19 mouse cellular contexts compared by ENCODE assay signal in genomic region chr16:91463400-91463799, GRCm38 (mm10). TPM values are rescaled to one million over a fixed set of nuclear protein-coding genes. Genes with fewer than 3 reads are reported as not detected.
DNase-seq lines count a peak whose midpoint lies in the region; ATAC-seq and TF ChIP-seq lines count a peak whose summit lies in the region.
"Had no signal": no experiment of that assay in that cellular context is flagged by ENCODE, and none has a peak within 500 bp of the region (broad histone marks: within the 10 kb centered on the region; RNA-seq: fewer than 3 reads in every experiment).

No protein-coding gene starts in this region.

- no peak overlapping the region for H3K4me3 ChIP-seq in heart, postnatal 0 days (ENCODE audit: low read depth, low read length)
- H3K4me3 ChIP-seq in liver, embryonic 13.5 days (replicated peaks) = peak overlapping the region; percentile 80

- TF ChIP-seq EP300 in heart, postnatal 0 days (IDR thresholded peaks at IDR 0.05; ENCODE audit: low read depth) = no peak

- 58% methylated on average over 2 of the region's 2 CpGs for WGBS in heart, postnatal 0 days
- WGBS in liver, embryonic 13.5 days (ENCODE audit: insufficient replicate concordance) = 51% methylated on average over 2 of the region's 2 CpGs

- H3K36me3 ChIP-seq in heart, postnatal 0 days (replicated peaks; ENCODE audit: control insufficient read depth, insufficient read depth, low read length) = no peaks in the 10 kb centered on the region
- peaks cover 10% of the 10 kb centered on the region for H3K36me3 ChIP-seq in liver, embryonic 13.5 days
- H3K36me3 ChIP-seq: forebrain, embryonic 12.5 days; hindbrain, embryonic 13.5 days; lung, embryonic 15.5 days had no signal

- H3K9me3 ChIP-seq in heart, postnatal 0 days (replicated peaks; ENCODE audit: control insufficient read depth, low read length) = no peaks in the 10 kb centered on the region
- H3K9me3 ChIP-seq in liver, embryonic 13.5 days (replicated peaks) = no peaks in the 10 kb centered on the region
- H3K9me3 ChIP-seq: forebrain, embryonic 12.5 days; hindbrain, embryonic 13.5 days; lung, embryonic 15.5 days had no signal

- DNase-seq in heart, postnatal 0 days (ENCODE audit: low spot score) = no peak
- no peak for DNase-seq in heart, adult 8-10 months (ENCODE audit: low spot score)
- DNase-seq in T-cell, adult 2 months (ENCODE audit: low spot score) = peak; percentile 64
- DNase-seq in liver, embryonic 13.5 days = no peak
- DNase-seq in adrenal gland, postnatal 25 days = no peak
- DNase-seq in kidney, postnatal 36 days = no peak
- DNase-seq: B cell, adult 2 months; cerebellum, adult 11-12 months; lung, postnatal 36 days; midbrain, embryonic 14.5 days; right cerebral cortex, postnatal 25 days; spleen, adult 18-20 months had no signal

- H3K4me1 ChIP-seq in heart, postnatal 0 days (ENCODE audit: control insufficient read depth, insufficient read depth) = peaks cover 19% of the 10 kb centered on the region
- peaks cover 72% of the 10 kb centered on the region for H3K4me1 ChIP-seq in liver, embryonic 13.5 days (replicated peaks)

- no peak overlapping the region for H3K4me2 ChIP-seq in heart, postnatal 0 days (ENCODE audit: low read depth, low read length)
- peak overlapping the region; percentile 87 for H3K4me2 ChIP-seq in liver, embryonic 13.5 days

- H3K27ac ChIP-seq in heart, postnatal 0 days (ENCODE audit: low read depth) = 0 out of 2 replicates have a peak overlapping the region, but pooled peaks have one; percentile 87
- H3K27ac ChIP-seq in liver, embryonic 13.5 days = peak overlapping the region; percentile 97
- H3K27ac ChIP-seq: forebrain, embryonic 12.5 days; hindbrain, embryonic 13.5 days; left cerebral cortex, adult 2 months had no signal

- H3K27me3 ChIP-seq in heart, postnatal 0 days (ENCODE audit: control insufficient read depth, insufficient read depth, low read length) = no peaks in the 10 kb centered on the region
- no peaks in the 10 kb centered on the region for H3K27me3 ChIP-seq in liver, embryonic 13.5 days
- H3K27me3 ChIP-seq: forebrain, embryonic 12.5 days; heart, embryonic 12.5 days; lung, embryonic 15.5 days had no signal

- no peak for TF ChIP-seq CTCF in heart, postnatal 0 days (IDR thresholded peaks at IDR 0.05; ENCODE audit: low read depth)

- H3K9ac ChIP-seq in heart, postnatal 0 days (replicated peaks; ENCODE audit: low read depth, low read length) = no peak overlapping the region
- H3K9ac ChIP-seq in liver, embryonic 13.5 days = peak overlapping the region; percentile 78; the same call in 1 of the 2 replicates
- H3K9ac ChIP-seq: forebrain, embryonic 12.5 days; hindbrain, embryonic 13.5 days had no signal

- ATAC-seq in heart, postnatal 0 days (ENCODE audit: insufficient read depth, low read depth) = no peak
- ATAC-seq in liver, embryonic 13.5 days (ENCODE audit: low read depth) = no peak
- ATAC-seq in inflammation-experienced regulatory T-cells, adult 6 months = no peak
- ATAC-seq: intestine, embryonic 16.5 days had no signal

RNA-seq across cellular contexts. Expression of gene Ifnar1, which starts 21.6 kb away (rescaled TPM):
- 32.6 and 42.6 TPM in 2 replicates for total RNA-seq in heart, postnatal 0 days (2014; rRNA removed; ENCODE audit: low replicate concordance)
- polyA plus RNA-seq in heart, postnatal 0 days (2015; fragmentation: Nextera tagmentation; extraction: Ambion mirVana) = 23.7 and 24.0 TPM in 2 replicates
- 10 to 100 TPM; 18.7 to 28.6 (median 22.0) TPM for total RNA-seq in heart, adult 8-10 months (2022)
- polyA plus RNA-seq in liver, embryonic 13.5 days (2015; fragmentation: Nextera tagmentation; extraction: Ambion mirVana) = 18.0 and 19.1 TPM in 2 replicates
- 57.5 and 70.8 TPM in 2 replicates for total RNA-seq in adrenal gland, postnatal 25 days (2021)
- 10 to 100 TPM; 61.2 to 75.3 (median 62.6) TPM for polyA plus RNA-seq in inflammation-experienced regulatory T-cells, adult 6 months (2017; shearing (Covaris generic))

RNA-seq across cellular contexts. Expression of gene Il10rb, which starts 57.4 kb away (rescaled TPM):
- total RNA-seq in heart, postnatal 0 days (2014; rRNA removed; ENCODE audit: low replicate concordance) = 44.4 and 63.3 TPM in 2 replicates
- polyA plus RNA-seq in heart, postnatal 0 days (2015; fragmentation: Nextera tagmentation; extraction: Ambion mirVana) = 89.0 and 99.4 TPM in 2 replicates
- total RNA-seq in heart, adult 8-10 months (2022) = 100 to 1,000 TPM; 116 to 131 (median 129) TPM
- polyA plus RNA-seq in liver, embryonic 13.5 days (2015; fragmentation: Nextera tagmentation; extraction: Ambion mirVana) = 25.0 and 28.1 TPM in 2 replicates
- total RNA-seq in adrenal gland, postnatal 25 days (2021) = 281 and 313 TPM in 2 replicates
- polyA plus RNA-seq in inflammation-experienced regulatory T-cells, adult 6 months (2017; shearing (Covaris generic)) = 100 to 1,000 TPM in 2 of 3 experiments, 10 to 100 TPM in 1; 95.7 to 124 (median 113) TPM
